Mouse (Mus musculus): ENCODE measurements around the gene Gab1. TPM values are rescaled to one million over a fixed set of nuclear protein-coding genes. Genes with fewer than 3 reads are reported as not detected.

Gab1 gene
- polyA plus RNA-seq, 1 experiment from 2014 or later, result 24.8 TPM

DNA sequence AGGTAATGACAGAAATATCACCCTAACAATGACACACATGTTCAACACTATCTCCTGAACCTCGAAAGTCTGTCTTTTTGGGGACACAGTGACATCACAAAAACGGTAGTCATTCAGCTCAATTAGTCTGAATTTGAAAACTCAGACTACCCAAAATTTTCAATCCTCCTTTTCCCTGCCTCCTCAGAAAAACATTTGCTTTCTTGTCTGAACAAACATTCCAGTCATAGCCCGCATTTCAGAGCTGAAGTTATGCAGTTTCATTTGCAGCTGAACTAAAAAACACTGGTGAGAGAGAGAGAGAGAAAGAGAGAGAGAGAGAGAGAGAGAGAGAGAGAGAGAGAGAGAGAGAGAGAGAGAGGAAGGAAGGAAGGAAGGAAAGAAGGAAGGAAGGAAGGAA, 23.2 kb downstream of the Gab1 start:
- 44% methylated on average over 3 of the region's 3 CpGs for WGBS
- Histone ChIP-seq H3K4me3 (replicated peaks) (no peak overlapping the region), H3K4me2 (replicated peaks) (no peak overlapping the region), H3K4me1 (peaks cover 33% of the 10 kb centered on the region), H3K27me3 (no peaks in the 10 kb centered on the region), H3K9me3 (replicated peaks) (no peaks in the 10 kb centered on the region), H3K36me3 (peaks cover 3% of the 10 kb centered on the region; the same call in 1 of the 2 replicates), H3K27ac (replicated peaks) (peak overlapping the region; percentile 60; the same call in 1 of the 2 replicates), H3K9ac (no peak overlapping the region)
- ATAC-seq (ENCODE audit: insufficient number of reproducible peaks, low FRiP score, low TSS enrichment, low read depth), result no peak

DNA sequence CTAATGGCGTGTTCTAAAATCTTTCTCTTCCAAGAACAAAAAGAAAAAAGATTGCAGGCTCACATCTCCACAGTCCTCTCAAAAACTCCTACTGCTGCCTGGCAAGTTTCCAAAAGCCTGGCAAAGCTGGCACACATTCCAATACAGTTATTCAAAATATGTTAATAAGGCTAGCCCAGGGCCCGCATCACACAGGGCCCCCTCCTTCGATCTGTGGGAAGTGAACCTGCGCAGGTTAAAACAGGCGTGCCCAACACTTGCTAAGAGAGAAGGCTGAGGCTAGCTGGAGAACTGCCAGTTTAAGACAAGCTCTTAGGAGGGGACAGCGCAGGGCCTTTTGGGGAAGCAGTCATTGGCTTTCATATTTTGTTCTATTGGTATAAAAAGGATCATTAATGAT, 23.7 kb downstream of the Gab1 start:
- Histone ChIP-seq H3K9ac (no peak overlapping the region), H3K9me3 (replicated peaks) (no peaks in the 10 kb centered on the region), H3K27ac (replicated peaks) (peak overlapping the region; percentile 60), H3K27me3 (no peaks in the 10 kb centered on the region), H3K4me1 (peaks cover 36% of the 10 kb centered on the region), H3K36me3 (peaks cover 3% of the 10 kb centered on the region; the same call in 1 of the 2 replicates), H3K4me2 (replicated peaks) (no peak overlapping the region), H3K4me3 (replicated peaks) (no peak overlapping the region)
- ATAC-seq (ENCODE audit: insufficient number of reproducible peaks, low FRiP score, low TSS enrichment, low read depth), result peak; percentile 54; the same call in 1 of the 2 replicates
- WGBS, result 32% methylated on average over 6 of the region's 6 CpGs

- H3K4me3 ChIP-seq (replicated peaks), result no peak overlapping the region
- peaks cover 50% of the 10 kb centered on the region for H3K4me1 ChIP-seq
- 63% methylated on average over 13 of the region's 13 CpGs for WGBS
- H3K4me2 ChIP-seq (replicated peaks), result peak overlapping the region; percentile 34
- peak overlapping the region; percentile 79 for H3K27ac ChIP-seq (replicated peaks)
- no peaks in the 10 kb centered on the region for H3K9me3 ChIP-seq (replicated peaks)
- ATAC-seq (ENCODE audit: insufficient number of reproducible peaks, low FRiP score, low TSS enrichment, low read depth), result no peak
- no peaks in the 10 kb centered on the region for H3K36me3 ChIP-seq
- H3K27me3 ChIP-seq, result no peaks in the 10 kb centered on the region
- H3K9ac ChIP-seq, result no peak overlapping the region
Observed at GRCm38 (mm10) chr8:80853622-80854021, 26.7 kb downstream of the Gab1 start.

- WGBS, result 59% methylated on average over 6 of the region's 6 CpGs
- Histone ChIP-seq H3K4me1 (peaks cover 52% of the 10 kb centered on the region), H3K9me3 (replicated peaks) (no peaks in the 10 kb centered on the region), H3K9ac (no peak overlapping the region), H3K36me3 (no peaks in the 10 kb centered on the region), H3K27ac (replicated peaks) (peak overlapping the region; percentile 79), H3K4me2 (replicated peaks) (peak overlapping the region; percentile 34), H3K4me3 (replicated peaks) (peak overlapping the region; percentile 11; the same call in 1 of the 2 replicates), H3K27me3 (no peaks in the 10 kb centered on the region)
- no peak for ATAC-seq (ENCODE audit: insufficient number of reproducible peaks, low FRiP score, low TSS enrichment, low read depth)
Observed at GRCm38 (mm10) chr8:80853208-80853607, 27.1 kb downstream of the Gab1 start.

GRCm38 (mm10) chr8:80852412-80853165, 27.7 kb downstream of the Gab1 start:
- Histone ChIP-seq H3K4me1 (peaks cover 55% of the 10 kb centered on the region), H3K9me3 (replicated peaks) (no peaks in the 10 kb centered on the region), H3K4me3 (replicated peaks) (peak overlapping the region; percentile 11; the same call in 1 of the 2 replicates), H3K36me3 (no peaks in the 10 kb centered on the region), H3K4me2 (replicated peaks) (peak overlapping the region; percentile 34), H3K27me3 (no peaks in the 10 kb centered on the region), H3K27ac (replicated peaks) (peak overlapping the region; percentile 79), H3K9ac (no peak overlapping the region)
- no peak for ATAC-seq (ENCODE audit: insufficient number of reproducible peaks, low FRiP score, low TSS enrichment, low read depth)
- 55% methylated on average over 9 of the region's 9 CpGs for WGBS

- ATAC-seq (ENCODE audit: insufficient number of reproducible peaks, low FRiP score, low TSS enrichment, low read depth), result no peak
- H3K27me3 ChIP-seq, result no peaks in the 10 kb centered on the region
- no peak overlapping the region for H3K9ac ChIP-seq
- H3K4me3 ChIP-seq (replicated peaks), result no peak overlapping the region
- no peak overlapping the region for H3K4me2 ChIP-seq (replicated peaks)
- 0 out of 2 replicates have a peak overlapping the region, but pooled peaks have one; percentile 29 for H3K27ac ChIP-seq (replicated peaks)
- H3K9me3 ChIP-seq (replicated peaks), result no peaks in the 10 kb centered on the region
- H3K4me1 ChIP-seq, result peaks cover 52% of the 10 kb centered on the region
- WGBS, result 80% methylated on average over 6 of the region's 6 CpGs
- no peaks in the 10 kb centered on the region for H3K36me3 ChIP-seq
Observed at GRCm38 (mm10) chr8:80851648-80852047, 28.7 kb downstream of the Gab1 start.

DNA sequence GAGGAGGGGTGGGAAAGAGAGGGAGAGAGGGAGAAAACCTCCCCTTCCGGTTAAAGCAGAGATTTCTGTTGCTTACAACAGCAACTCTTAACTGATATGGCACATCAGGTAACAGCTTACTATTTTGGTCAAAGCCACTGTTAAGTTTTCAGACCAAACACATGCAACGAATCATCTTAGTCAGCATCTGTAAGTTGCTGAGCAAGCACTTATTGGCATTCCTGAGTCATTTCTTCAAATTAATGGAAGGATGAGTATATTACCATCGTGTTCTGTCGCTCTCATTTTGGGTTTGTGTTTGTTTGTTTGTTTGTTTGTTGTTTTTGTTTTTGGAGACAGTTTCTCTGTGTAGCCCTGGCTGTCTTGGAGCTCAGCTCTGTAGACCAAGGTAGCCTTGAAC, 30.3 kb downstream of the Gab1 start:
- no peak for ATAC-seq (ENCODE audit: insufficient number of reproducible peaks, low FRiP score, low TSS enrichment, low read depth)
- H3K9me3 ChIP-seq (replicated peaks), result no peaks in the 10 kb centered on the region
- H3K27ac ChIP-seq (replicated peaks), result no peak overlapping the region
- 77% methylated on average over 4 of the region's 4 CpGs for WGBS
- H3K4me1 ChIP-seq, result peaks cover 51% of the 10 kb centered on the region
- no peak overlapping the region for H3K4me2 ChIP-seq (replicated peaks)
- H3K36me3 ChIP-seq, result no peaks in the 10 kb centered on the region
- no peak overlapping the region for H3K9ac ChIP-seq
- no peak overlapping the region for H3K4me3 ChIP-seq (replicated peaks)
- no peaks in the 10 kb centered on the region for H3K27me3 ChIP-seq

- H3K4me3 ChIP-seq (replicated peaks), result no peak overlapping the region
- H3K4me2 ChIP-seq (replicated peaks), result 0 out of 2 replicates have a peak overlapping the region, but pooled peaks have one; percentile 27
- H3K9me3 ChIP-seq (replicated peaks), result no peaks in the 10 kb centered on the region
- 69% methylated on average over 11 of the region's 11 CpGs for WGBS
- no peak for ATAC-seq (ENCODE audit: insufficient number of reproducible peaks, low FRiP score, low TSS enrichment, low read depth)
- no peaks in the 10 kb centered on the region for H3K27me3 ChIP-seq
- H3K9ac ChIP-seq, result no peak overlapping the region
- H3K27ac ChIP-seq (replicated peaks), result peak overlapping the region; percentile 63
- H3K4me1 ChIP-seq, result peaks cover 52% of the 10 kb centered on the region
- no peaks in the 10 kb centered on the region for H3K36me3 ChIP-seq
Observed at GRCm38 (mm10) chr8:80848631-80849030, 31.7 kb downstream of the Gab1 start.

- Histone ChIP-seq H3K4me1 (peaks cover 46% of the 10 kb centered on the region), H3K4me3 (replicated peaks) (no peak overlapping the region), H3K9me3 (replicated peaks) (no peaks in the 10 kb centered on the region), H3K4me2 (replicated peaks) (peak overlapping the region; percentile 27; the same call in 1 of the 2 replicates), H3K27ac (replicated peaks) (peak overlapping the region; percentile 63), H3K27me3 (no peaks in the 10 kb centered on the region), H3K36me3 (no peaks in the 10 kb centered on the region), H3K9ac (no peak overlapping the region)
- 47% methylated on average over 9 of the region's 9 CpGs for WGBS
- ATAC-seq (ENCODE audit: insufficient number of reproducible peaks, low FRiP score, low TSS enrichment, low read depth), result peak; percentile 49; the same call in 1 of the 2 replicates
Observed at GRCm38 (mm10) chr8:80847912-80848311, 32.4 kb downstream of the Gab1 start.

- no peak overlapping the region for H3K4me3 ChIP-seq (replicated peaks)
- H3K4me2 ChIP-seq (replicated peaks), result no peak overlapping the region
- H3K4me1 ChIP-seq, result peaks cover 47% of the 10 kb centered on the region
- H3K36me3 ChIP-seq, result no peaks in the 10 kb centered on the region
- H3K9ac ChIP-seq, result no peak overlapping the region
- H3K27ac ChIP-seq (replicated peaks), result 0 out of 2 replicates have a peak overlapping the region, but pooled peaks have one; percentile 1
- H3K27me3 ChIP-seq, result no peaks in the 10 kb centered on the region
- WGBS, result 75% methylated on average over 13 of the region's 13 CpGs
- no peaks in the 10 kb centered on the region for H3K9me3 ChIP-seq (replicated peaks)
- ATAC-seq (ENCODE audit: insufficient number of reproducible peaks, low FRiP score, low TSS enrichment, low read depth), result no peak
Observed at GRCm38 (mm10) chr8:80845284-80845683, 35.0 kb downstream of the Gab1 start.

- Histone ChIP-seq H3K4me1 (peaks cover 36% of the 10 kb centered on the region), H3K9ac (no peak overlapping the region), H3K36me3 (no peaks in the 10 kb centered on the region), H3K9me3 (replicated peaks) (no peaks in the 10 kb centered on the region), H3K27ac (replicated peaks) (peak overlapping the region; percentile 58; the same call in 1 of the 2 replicates), H3K27me3 (no peaks in the 10 kb centered on the region), H3K4me3 (replicated peaks) (no peak overlapping the region), H3K4me2 (replicated peaks) (no peak overlapping the region)
- 38% methylated on average over 9 of the region's 9 CpGs for WGBS
- no peak for ATAC-seq (ENCODE audit: insufficient number of reproducible peaks, low FRiP score, low TSS enrichment, low read depth)
Observed at GRCm38 (mm10) chr8:80843744-80844434, 36.4 kb downstream of the Gab1 start.
